Mouse (Mus musculus) embryonic facial prominence, embryonic 12.5 days (tissue): ENCODE results near the gene B3gnt2. TPM values are rescaled to one million over a fixed set of nuclear protein-coding genes. Genes with fewer than 3 reads are reported as not detected.

Source experiments
- ATAC-seq: fragments of 200-750 bp; cut with Nextera tagmentation; 2 replicates; pipeline ENCODE4 v1.8.0; 2017; ENCODE audit not compliant: insufficient number of reproducible peaks, insufficient read depth, low FRiP score, low TSS enrichment
- H3K27ac ChIP-seq: fragments of 300-500 bp; sonication (generic); 2 replicates; pipeline ENCODE4 v1.5.1; 2016; ENCODE audit warnings: mild to moderate bottlenecking
- H3K27me3 ChIP-seq: fragments of 300-500 bp; sonication (generic); 2 replicates; pipeline ENCODE4 v1.6.1; 2016; ENCODE audit warnings: mild to moderate bottlenecking, moderate library complexity
- H3K36me3 ChIP-seq: fragments of 300-500 bp; sonication (generic); 2 replicates; pipeline ENCODE4 v1.6.1; 2016; ENCODE audit warnings: mild to moderate bottlenecking
- H3K4me1 ChIP-seq: fragments of 300-500 bp; sonication (generic); 2 replicates; pipeline ENCODE4 v1.6.1; 2016
- H3K4me2 ChIP-seq: fragments of 300-500 bp; sonication (generic); replicated peaks from 2 replicates; pipeline ENCODE4 v1.6.1; 2016; ENCODE audit warnings: mild to moderate bottlenecking, moderate library complexity
- H3K4me3 ChIP-seq: fragments of 300-500 bp; sonication (generic); 2 replicates; pipeline ENCODE4 v1.5.1; 2016; ENCODE audit warnings: mild to moderate bottlenecking
- H3K9ac ChIP-seq: fragments of 300-500 bp; sonication (generic); 2 replicates; pipeline ENCODE4 v1.6.1; 2016; ENCODE audit warnings: mild to moderate bottlenecking, moderate library complexity
- H3K9me3 ChIP-seq: fragments of 300-500 bp; sonication (generic); 2 replicates; pipeline ENCODE4 v1.6.1; 2016; ENCODE audit warnings: mild to moderate bottlenecking, moderate library complexity
- WGBS: fragments of 180-500 bp; shearing (Covaris S2); methylation state at CpG from one replicate; pipeline ENCODE4 v1.1.7; 2016; 5-methylcytosine and 5-hydroxymethylcytosine counted together
- polyA plus RNA-seq: library from polyadenylated mRNA; unstranded; fragments of >200 nt; fragmentation: Nextera tagmentation; extraction: Ambion mirVana; gene quantifications from 2 replicates; pipeline ENCODE4 v1.2.1, GENCODE M21; 2016

The B3gnt2 gene
- polyA plus RNA-seq, 1 experiment from 2014 or later, result 6.4 TPM

GRCm38 (mm10) chr11:22733936-22734335 lies 126.8 kb downstream of the B3gnt2 start:
- 93% methylated on average over 6 of the region's 6 CpGs for WGBS

GRCm38 (mm10) chr11:22732907-22733306 lies 127.9 kb downstream of the B3gnt2 start:
- 84% methylated on average over 4 of the region's 4 CpGs for WGBS
- no peaks in the 10 kb centered on the region for H3K27me3 ChIP-seq

More at GRCm38 (mm10) chr11:22733936-22734335, 126.8 kb downstream of the B3gnt2 start:
- Histone ChIP-seq H3K4me1 (no peaks in the 10 kb centered on the region), H3K9me3 (no peaks in the 10 kb centered on the region), H3K27me3 (no peaks in the 10 kb centered on the region), H3K27ac (no peak overlapping the region), H3K9ac (no peak overlapping the region), H3K4me3 (no peak overlapping the region), H3K4me2 (no peak overlapping the region), H3K36me3 (no peaks in the 10 kb centered on the region)
- ATAC-seq, result no peak

GRCm38 (mm10) chr11:22723096-22723495 lies 137.7 kb downstream of the B3gnt2 start:
- Histone ChIP-seq H3K9me3 (no peaks in the 10 kb centered on the region), H3K36me3 (no peaks in the 10 kb centered on the region), H3K4me2 (no peak overlapping the region), H3K9ac (no peak overlapping the region), H3K27ac (no peak overlapping the region), H3K4me1 (no peaks in the 10 kb centered on the region), H3K4me3 (no peak overlapping the region), H3K27me3 (no peaks in the 10 kb centered on the region)
- ATAC-seq, result no peak
- WGBS, result 93% methylated on average over 2 of the region's 2 CpGs

More at GRCm38 (mm10) chr11:22732907-22733306, 127.9 kb downstream of the B3gnt2 start:
- Histone ChIP-seq H3K4me2 (no peak overlapping the region), H3K9me3 (no peaks in the 10 kb centered on the region), H3K9ac (no peak overlapping the region), H3K4me3 (no peak overlapping the region), H3K4me1 (no peaks in the 10 kb centered on the region), H3K27ac (no peak overlapping the region), H3K36me3 (no peaks in the 10 kb centered on the region)
- no peak for ATAC-seq

GRCm38 (mm10) chr11:22720096-22720495 lies 140.7 kb downstream of the B3gnt2 start:
- Histone ChIP-seq H3K36me3 (no peaks in the 10 kb centered on the region), H3K27ac (no peak overlapping the region), H3K27me3 (no peaks in the 10 kb centered on the region), H3K9me3 (no peaks in the 10 kb centered on the region), H3K4me1 (no peaks in the 10 kb centered on the region), H3K9ac (no peak overlapping the region), H3K4me2 (no peak overlapping the region), H3K4me3 (no peak overlapping the region)
- 59% methylated on average over 2 of the region's 2 CpGs for WGBS
- no peak for ATAC-seq

- Histone ChIP-seq H3K4me2 (no peak overlapping the region), H3K4me1 (no peaks in the 10 kb centered on the region), H3K27ac (no peak overlapping the region), H3K27me3 (no peaks in the 10 kb centered on the region), H3K4me3 (no peak overlapping the region), H3K9me3 (no peaks in the 10 kb centered on the region), H3K9ac (no peak overlapping the region), H3K36me3 (no peaks in the 10 kb centered on the region)
- WGBS, result 74% methylated on average over 4 of the region's 4 CpGs
- 0 out of 2 replicates have a peak, but pooled peaks have one; percentile 47 for ATAC-seq
These were observed 141.2 kb downstream of the B3gnt2 start for GRCm38 (mm10) chr11:22719570-22719969.

- Histone ChIP-seq H3K27ac (no peak overlapping the region), H3K9me3 (no peaks in the 10 kb centered on the region), H3K27me3 (no peaks in the 10 kb centered on the region), H3K4me2 (no peak overlapping the region), H3K4me1 (no peaks in the 10 kb centered on the region), H3K9ac (no peak overlapping the region), H3K4me3 (no peak overlapping the region), H3K36me3 (no peaks in the 10 kb centered on the region)
- WGBS, result 94% methylated on average over 7 of the region's 7 CpGs
- no peak for ATAC-seq
These were observed 142.7 kb downstream of the B3gnt2 start for GRCm38 (mm10) chr11:22718036-22718435.

GRCm38 (mm10) chr11:22711327-22711726 lies 149.4 kb downstream of the B3gnt2 start:
- no peaks in the 10 kb centered on the region for H3K9me3 ChIP-seq
- H3K4me3 ChIP-seq, result no peak overlapping the region
- no peaks in the 10 kb centered on the region for H3K4me1 ChIP-seq
- 87% methylated on average over 3 of the region's 3 CpGs for WGBS
- no peaks in the 10 kb centered on the region for H3K36me3 ChIP-seq
- H3K9ac ChIP-seq, result no peak overlapping the region
- H3K4me2 ChIP-seq, result no peak overlapping the region
- no peak overlapping the region for H3K27ac ChIP-seq
- ATAC-seq, result no peak
- H3K27me3 ChIP-seq, result no peaks in the 10 kb centered on the region

- Histone ChIP-seq H3K9me3 (no peaks in the 10 kb centered on the region), H3K4me2 (no peak overlapping the region), H3K9ac (no peak overlapping the region), H3K27ac (no peak overlapping the region), H3K4me3 (no peak overlapping the region), H3K27me3 (no peaks in the 10 kb centered on the region), H3K4me1 (no peaks in the 10 kb centered on the region), H3K36me3 (no peaks in the 10 kb centered on the region)
- 88% methylated on average over 2 of the region's 2 CpGs for WGBS
- ATAC-seq, result no peak
These were observed 150.2 kb downstream of the B3gnt2 start for GRCm38 (mm10) chr11:22710596-22710995.

Other genes starting within 250 kb of the B3gnt2 start
- gene Zrsr1, start 111.0 kb upstream of the B3gnt2 start, polyA plus RNA-seq, result 3.6 and 4.7 TPM in 2 replicates
- 7.5 and 9.4 TPM in 2 replicates for gene Gm28048, start 121.1 kb upstream of the B3gnt2 start, polyA plus RNA-seq
- 358 and 366 TPM in 2 replicates for gene Commd1, start 121.4 kb upstream of the B3gnt2 start, polyA plus RNA-seq
- 328 and 333 TPM in 2 replicates for gene Cct4, start 129.6 kb upstream of the B3gnt2 start, polyA plus RNA-seq
- gene Fam161a, start 146.6 kb upstream of the B3gnt2 start, polyA plus RNA-seq, result 4.7 and 5.5 TPM in 2 replicates